Mouse (Mus musculus): ENCODE results near the gene Lrig1. TPM values are rescaled to one million over a fixed set of nuclear protein-coding genes. Genes with fewer than 3 reads are reported as not detected.

The Lrig1 gene
- 1.8 TPM for polyA plus RNA-seq (2014; fragmentation: Illumina TruSeq; extraction: RNeasy Lipid Tissue Mini Kit (QIAGEN cat#74804); ENCODE audit: low read depth, low replicate concordance)

GRCm38 (mm10) chr6:94700067-94700491 lies at the start of gene Lrig1:
Gene Lrig1 (minus strand): TSS chr6:94700158.

Other genes starting within 250 kb of the Lrig1 start
- 11.3 TPM for gene Slc25a26, start 199.8 kb downstream of the Lrig1 start, polyA plus RNA-seq (2014; fragmentation: Illumina TruSeq; extraction: RNeasy Lipid Tissue Mini Kit (QIAGEN cat#74804); ENCODE audit: low read depth, low replicate concordance)

Measured in testis, adult 10 weeks (tissue).